Mouse (Mus musculus): ENCODE measurements around the gene Gm7075. TPM values are rescaled to one million over a fixed set of nuclear protein-coding genes. Genes with fewer than 3 reads are reported as not detected.

Gm7075 gene
- total and polyA plus RNA-seq, 3 experiments: not detected

- TF ChIP-seq MAX (IDR thresholded peaks at IDR 0.05; ENCODE audit: low read length): no peak
- no peak for TF ChIP-seq E2F4 (IDR thresholded peaks at IDR 0.05; ENCODE audit: insufficient replicate concordance, low read depth, low read length)
Observed at GRCm38 (mm10) chr10:63428243-63429022, 6.8 kb upstream of the Gm7075 start (continued).

GRCm38 (mm10) chr10:63427146-63427545, 5.6 kb upstream of the Gm7075 start:
- TF ChIP-seq POLR2AphosphoS2 (IDR thresholded peaks at IDR 0.05; ENCODE audit: low read depth, low read length): no peak
- no peak for TF ChIP-seq CHD2 (IDR thresholded peaks at IDR 0.05; ENCODE audit: low read length)
- TF ChIP-seq MAX (IDR thresholded peaks at IDR 0.05; ENCODE audit: low read length): no peak
- no peak for TF ChIP-seq ZNF384 (IDR thresholded peaks at IDR 0.05; ENCODE audit: low read depth, low read length)
- TF ChIP-seq RCOR1 (conservative IDR thresholded peaks at IDR 0.05; ENCODE audit: low read depth, low read length): no peak
- Histone ChIP-seq H3K79me2 (replicated peaks; ENCODE audit: control insufficient read depth, extremely low read depth, insufficient read depth, poor library complexity, severe bottlenecking) (no peaks in the 10 kb centered on the region), H3K4me2 (ENCODE audit: insufficient read depth, low read depth, poor library complexity, severe bottlenecking) (no peak overlapping the region), H3K27ac (ENCODE audit: insufficient read depth, low read depth) (no peak overlapping the region), H3K4me1 (ENCODE audit: control insufficient read depth in 1 of 2, insufficient read depth in 2 of 2) (peaks cover 0 to 14% of the 10 kb centered on the region in 2 experiments; a peak in 2 of 4 replicates), H3K27me3 (replicated peaks) (no peaks in the 10 kb centered on the region), H3K9ac (ENCODE audit: insufficient read depth, low read depth) (no peak overlapping the region), H3K4me3 (replicated peaks in 1 of 3; ENCODE audit: low read depth in 2 of 3, low read length in 2 of 3, poor library complexity in 1 of 3) (no peak overlapping the region), H3K36me3 (replicated peaks in 1 of 2; ENCODE audit: control insufficient read depth in 1 of 2, insufficient read depth in 1 of 2, low read length in 1 of 2) (no peaks in the 10 kb centered on the region), H3K9me3 (replicated peaks; ENCODE audit: low read length) (no peaks in the 10 kb centered on the region)
- dilution Hi-C loops (cut with MboI; ENCODE audit: extremely low pct_ligation_motif_present, extremely low pct_unique_long_range_greater_than_20kb, low sequenced_read_pairs): no loop called here
- in situ Hi-C loops (cut with MboI; ENCODE audit: low pct_ligation_motif_present, low pct_unique_long_range_greater_than_20kb, low sequenced_read_pairs): no loop called here
- DNase-seq (ENCODE audit: extremely low read depth): no peak

GRCm38 (mm10) chr10:63424475-63424814, 2.9 kb upstream of the Gm7075 start:
- no peak overlapping the region for H3K27ac ChIP-seq (ENCODE audit: insufficient read depth, low read depth)
- dilution Hi-C loops (cut with MboI; ENCODE audit: extremely low pct_ligation_motif_present, extremely low pct_unique_long_range_greater_than_20kb, low sequenced_read_pairs) (no loop called here), in situ Hi-C loops (cut with MboI; ENCODE audit: low pct_ligation_motif_present, low pct_unique_long_range_greater_than_20kb, low sequenced_read_pairs) (no loop called here)
- H3K4me2 ChIP-seq (ENCODE audit: insufficient read depth, low read depth, poor library complexity, severe bottlenecking): no peak overlapping the region; the same call in 1 of the 2 replicates
- H3K27me3 ChIP-seq (replicated peaks): no peaks in the 10 kb centered on the region
- DNase-seq (ENCODE audit: extremely low read depth): peak; percentile 57
- TF ChIP-seq NRF1 (IDR thresholded peaks at IDR 0.05; ENCODE audit: low read depth, low read length) (no peak), CTCF (conservative IDR thresholded peaks at IDR 0.05 in 1 of 2, IDR thresholded peaks at IDR 0.05 in 1 of 2; ENCODE audit: low read depth in 2 of 2, low read length in 2 of 2) (peak in 1 of 2 experiments; percentile 80; a peak in 2 of 4 replicates), MAFK (IDR thresholded peaks at IDR 0.05; ENCODE audit: insufficient replicate concordance, low read length) (no peak), NELFE (IDR thresholded peaks at IDR 0.05; ENCODE audit: low read depth, low read length) (no peak), EP300 (IDR thresholded peaks at IDR 0.05; ENCODE audit: low read length) (no peak), USF2 (conservative IDR thresholded peaks at IDR 0.05; ENCODE audit: low read depth, low read length) (no peak), JUND (conservative IDR thresholded peaks at IDR 0.05; ENCODE audit: low read depth, low read length) (no peak), ZNF384 (IDR thresholded peaks at IDR 0.05; ENCODE audit: low read depth, low read length) (peak; percentile 83), RAD21 (IDR thresholded peaks at IDR 0.05; ENCODE audit: low read depth, low read length) (peak; percentile 48), UBTF (IDR thresholded peaks at IDR 0.05; ENCODE audit: low read depth, low read length) (no peak), HCFC1 (IDR thresholded peaks at IDR 0.05; ENCODE audit: low read depth, low read length) (0 out of 2 replicates have a peak, but pooled peaks have one; percentile 22), POLR2A (IDR thresholded peaks at IDR 0.05; ENCODE audit: low read depth, low read length) (no peak), USF1 (IDR thresholded peaks at IDR 0.05; ENCODE audit: low read depth, low read length) (no peak), MAX (IDR thresholded peaks at IDR 0.05; ENCODE audit: low read length) (peak; percentile 59), BHLHE40 (IDR thresholded peaks at IDR 0.05; ENCODE audit: low read depth, low read length) (no peak), SMC3 (IDR thresholded peaks at IDR 0.05; ENCODE audit: low read depth, low read length) (peak; percentile 46), ELF1 (IDR thresholded peaks at IDR 0.05; ENCODE audit: low read depth, low read length) (peak; percentile 73), JUN (IDR thresholded peaks at IDR 0.05; ENCODE audit: insufficient read depth, low read depth, low read length) (no peak), TCF12 (IDR thresholded peaks at IDR 0.05; ENCODE audit: low read depth, low read length) (0 out of 2 replicates have a peak, but pooled peaks have one; percentile 29), ETS1 (conservative IDR thresholded peaks at IDR 0.05; ENCODE audit: low read depth, low read length) (no peak), RCOR1 (conservative IDR thresholded peaks at IDR 0.05; ENCODE audit: low read depth, low read length) (no peak), MYC (IDR thresholded peaks at IDR 0.05; ENCODE audit: low read depth, low read length) (peak; percentile 91), SIN3A (IDR thresholded peaks at IDR 0.05; ENCODE audit: low read length) (no peak)
- no peaks in the 10 kb centered on the region for H3K79me2 ChIP-seq (replicated peaks; ENCODE audit: control insufficient read depth, extremely low read depth, insufficient read depth, poor library complexity, severe bottlenecking)
- H3K36me3 ChIP-seq (replicated peaks in 1 of 2; ENCODE audit: control insufficient read depth in 1 of 2, insufficient read depth in 1 of 2, low read length in 1 of 2): no peaks in the 10 kb centered on the region
- H3K4me1 ChIP-seq (ENCODE audit: control insufficient read depth in 1 of 2, insufficient read depth in 2 of 2): peaks cover 0 to 22% of the 10 kb centered on the region in 2 experiments; a peak in 3 of 4 replicates
- no peak overlapping the region for H3K9ac ChIP-seq (ENCODE audit: insufficient read depth, low read depth)
- no peaks in the 10 kb centered on the region for H3K9me3 ChIP-seq (replicated peaks; ENCODE audit: low read length)
- no peak overlapping the region for H3K4me3 ChIP-seq (replicated peaks in 1 of 3; ENCODE audit: low read depth in 2 of 3, low read length in 2 of 3, poor library complexity in 1 of 3)
